Mouse (Mus musculus): ENCODE results near the gene Nhsl1. TPM values are rescaled to one million over a fixed set of nuclear protein-coding genes. Genes with fewer than 3 reads are reported as not detected.
"Not testable (repeated sequence)": the region's sequence is repeated elsewhere in the genome, so short reads cannot be mapped to it uniquely, and the experiment has no call there.

The Nhsl1 gene
- polyA plus RNA-seq, 1 experiment from 2014 or later, result not detected

DNA sequence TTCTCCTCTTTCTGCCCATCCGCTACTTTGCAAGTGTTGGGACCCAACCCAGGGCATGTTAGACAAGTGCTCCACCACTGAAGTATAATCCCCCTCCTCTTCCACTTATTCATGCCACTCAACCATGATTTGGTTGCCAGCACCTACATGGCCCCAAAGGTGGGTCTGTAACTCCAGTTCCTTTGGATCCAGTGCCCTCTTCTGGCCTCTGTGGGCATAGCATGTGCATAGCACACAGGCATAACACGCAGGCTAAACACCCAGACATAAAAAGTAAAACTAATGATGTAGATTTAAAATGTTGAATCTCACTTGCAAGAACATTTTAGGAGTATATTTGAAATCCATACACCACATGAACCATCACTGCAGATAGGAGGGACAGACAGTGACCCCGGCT is 110.7 kb downstream of the Nhsl1 start:
- Histone ChIP-seq H3K79me2 (ENCODE audit: inconsistent target) (no peaks in the 10 kb centered on the region), H3K36me3 (ENCODE audit: inconsistent target) (no peaks in the 10 kb centered on the region), H3K27ac (no peak overlapping the region), H3K4me3 (ENCODE audit: inconsistent target) (no peak overlapping the region)
- 100% methylated on average over 3 of the region's 3 CpGs for WGBS (ENCODE audit: missing documents)

DNA sequence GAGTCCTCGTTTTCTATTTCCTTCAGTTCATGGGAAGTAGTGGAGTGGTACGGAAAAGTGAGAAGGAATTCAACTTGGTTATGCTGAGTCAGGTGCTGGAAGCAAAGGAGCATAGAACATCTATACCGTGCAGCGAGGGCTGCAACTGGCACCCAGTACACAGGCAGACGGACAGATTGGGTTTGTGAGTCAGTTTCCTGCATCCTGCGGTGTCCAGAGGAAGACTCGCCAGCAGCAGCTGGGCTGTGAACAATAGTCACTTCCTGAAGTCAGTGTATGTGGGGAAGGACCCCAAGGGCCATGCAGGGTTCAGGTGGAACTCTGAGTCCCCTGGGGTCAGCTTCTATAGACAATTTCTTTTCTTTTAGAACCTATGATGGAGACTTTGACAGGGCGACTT is 111.4 kb downstream of the Nhsl1 start:
- Histone ChIP-seq H3K79me2 (ENCODE audit: inconsistent target) (no peaks in the 10 kb centered on the region), H3K4me3 (ENCODE audit: inconsistent target) (no peak overlapping the region), H3K36me3 (ENCODE audit: inconsistent target) (no peaks in the 10 kb centered on the region), H3K27ac (no peak overlapping the region)
- WGBS (ENCODE audit: missing documents), result 14% methylated on average over 8 of the region's 8 CpGs

DNA sequence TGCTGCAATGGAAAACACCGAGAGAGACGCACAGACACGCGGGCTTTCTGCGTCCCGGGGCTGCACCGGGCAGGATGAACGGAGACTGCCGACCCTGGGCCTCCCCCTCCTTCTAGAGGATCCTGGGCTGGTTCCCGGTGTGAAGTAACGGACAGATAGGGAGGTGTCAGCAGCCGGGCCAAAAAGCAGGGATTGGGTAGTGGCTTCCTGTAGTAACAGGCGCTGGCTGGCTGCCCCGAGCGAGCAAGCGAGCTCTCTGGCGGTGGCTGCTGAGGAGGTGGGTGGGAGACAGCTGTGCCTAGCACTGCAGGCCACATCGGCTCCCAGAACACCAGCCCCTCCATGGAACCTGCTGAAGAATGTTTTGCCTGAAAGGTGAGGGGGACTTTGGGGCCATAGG is 112.2 kb downstream of the Nhsl1 start:
- 6% methylated on average over 18 of the region's 18 CpGs for WGBS (ENCODE audit: missing documents)
- Histone ChIP-seq H3K36me3 (ENCODE audit: inconsistent target) (no peaks in the 10 kb centered on the region), H3K27ac (no peak overlapping the region), H3K79me2 (ENCODE audit: inconsistent target) (no peaks in the 10 kb centered on the region), H3K4me3 (ENCODE audit: inconsistent target) (peak overlapping the region; percentile 12; the same call in 1 of the 2 replicates)

DNA sequence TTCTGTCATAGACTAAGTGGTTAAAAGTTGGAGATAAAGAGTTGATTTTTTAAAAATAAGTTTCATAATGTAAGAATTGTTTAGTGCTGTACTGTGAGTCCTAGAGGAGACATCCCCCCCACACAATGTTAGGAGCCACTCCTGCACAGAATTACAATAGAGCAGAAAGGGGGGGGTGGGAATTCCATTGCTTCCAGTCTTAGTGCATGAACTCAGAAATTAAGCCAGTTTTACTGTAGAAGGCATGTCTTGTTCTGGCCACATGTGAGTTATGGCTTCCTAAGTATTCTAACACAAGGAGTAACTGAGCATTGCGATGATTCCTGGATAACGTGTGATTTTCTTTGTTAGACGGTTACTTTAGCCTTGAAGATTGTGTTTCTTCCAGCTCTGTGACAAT is 112.8 kb downstream of the Nhsl1 start:
- no peaks in the 10 kb centered on the region for H3K79me2 ChIP-seq (ENCODE audit: inconsistent target)
- H3K27ac ChIP-seq, result no peak overlapping the region
- 93% methylated on average over 3 of the region's 3 CpGs for WGBS (ENCODE audit: missing documents)
- H3K4me3 ChIP-seq (ENCODE audit: inconsistent target), result no peak overlapping the region
- no peaks in the 10 kb centered on the region for H3K36me3 ChIP-seq (ENCODE audit: inconsistent target)

DNA sequence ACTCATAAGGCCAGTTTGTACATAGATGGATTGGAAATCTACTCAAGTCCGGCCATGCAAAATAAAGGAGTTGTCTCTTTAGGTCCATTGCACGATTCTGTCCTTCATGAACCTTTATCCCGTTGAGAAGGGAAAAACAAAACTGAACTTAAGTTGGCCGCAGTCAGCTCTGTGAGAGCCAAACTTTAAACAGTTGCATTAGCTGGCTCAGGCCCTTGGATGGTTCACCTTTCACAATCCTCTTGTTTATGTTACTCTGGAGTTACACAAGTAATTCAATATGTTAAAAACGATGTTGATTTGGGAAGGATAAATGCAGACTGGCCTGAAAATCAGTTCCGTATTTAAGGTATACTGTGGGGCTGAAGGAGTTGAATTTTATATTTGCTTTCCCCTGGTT is 116.7 kb downstream of the Nhsl1 start:
- H3K36me3 ChIP-seq (ENCODE audit: inconsistent target), result no peaks in the 10 kb centered on the region
- WGBS (ENCODE audit: missing documents), result 97% methylated on average over 6 of the region's 6 CpGs
- H3K4me3 ChIP-seq (ENCODE audit: inconsistent target), result no peak overlapping the region
- H3K27ac ChIP-seq, result no peak overlapping the region
- H3K79me2 ChIP-seq (ENCODE audit: inconsistent target), result no peaks in the 10 kb centered on the region

DNA sequence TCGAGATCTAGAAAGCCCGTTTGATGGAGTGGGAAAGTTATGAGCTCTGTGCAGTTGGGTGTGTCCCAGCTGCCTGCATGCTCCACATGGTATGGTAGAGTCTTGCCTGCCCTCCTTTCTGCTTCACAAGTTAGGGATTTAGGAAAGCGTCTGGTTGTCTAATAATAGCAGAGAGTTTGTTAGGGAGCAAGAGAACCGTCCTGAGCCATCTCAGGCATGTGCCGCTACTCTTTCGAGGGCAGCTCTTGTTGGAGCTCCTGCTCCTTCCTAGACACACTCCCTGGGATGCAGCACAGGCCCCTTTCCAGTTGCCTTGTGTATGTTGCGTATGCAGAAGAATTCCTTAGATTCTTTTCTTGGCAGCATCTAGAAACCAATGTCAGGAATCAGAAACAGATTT is 117.2 kb downstream of the Nhsl1 start:
- H3K4me3 ChIP-seq (ENCODE audit: inconsistent target), result no peak overlapping the region
- no peaks in the 10 kb centered on the region for H3K79me2 ChIP-seq (ENCODE audit: inconsistent target)
- no peaks in the 10 kb centered on the region for H3K36me3 ChIP-seq (ENCODE audit: inconsistent target)
- WGBS (ENCODE audit: missing documents), result 95% methylated on average over 7 of the region's 7 CpGs
- H3K27ac ChIP-seq, result no peak overlapping the region

DNA sequence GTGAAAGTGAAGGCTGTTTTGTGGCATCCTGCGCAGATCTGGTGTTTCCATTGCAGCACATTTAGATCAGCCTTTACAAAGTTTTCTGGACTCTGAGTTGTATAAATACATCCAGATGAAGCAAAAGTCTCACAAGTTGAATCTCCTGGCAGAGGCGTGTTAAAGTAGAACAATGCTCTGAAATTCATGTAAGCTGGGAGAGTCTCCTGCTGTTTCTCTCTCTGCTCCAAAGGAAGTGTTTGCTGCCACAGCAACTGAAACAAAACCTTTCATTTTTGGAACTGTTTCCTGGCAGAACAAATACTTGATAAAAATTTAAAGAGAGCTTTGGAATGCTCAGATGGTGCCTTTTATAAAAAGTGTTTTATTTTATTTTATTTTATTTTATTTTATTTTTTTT is 118.8 kb downstream of the Nhsl1 start:
- no peak overlapping the region for H3K27ac ChIP-seq
- WGBS (ENCODE audit: missing documents), result 90% methylated on average over 2 of the region's 2 CpGs
- H3K79me2 ChIP-seq (ENCODE audit: inconsistent target), result no peaks in the 10 kb centered on the region
- no peaks in the 10 kb centered on the region for H3K36me3 ChIP-seq (ENCODE audit: inconsistent target)
- H3K4me3 ChIP-seq (ENCODE audit: inconsistent target), result no peak overlapping the region

DNA sequence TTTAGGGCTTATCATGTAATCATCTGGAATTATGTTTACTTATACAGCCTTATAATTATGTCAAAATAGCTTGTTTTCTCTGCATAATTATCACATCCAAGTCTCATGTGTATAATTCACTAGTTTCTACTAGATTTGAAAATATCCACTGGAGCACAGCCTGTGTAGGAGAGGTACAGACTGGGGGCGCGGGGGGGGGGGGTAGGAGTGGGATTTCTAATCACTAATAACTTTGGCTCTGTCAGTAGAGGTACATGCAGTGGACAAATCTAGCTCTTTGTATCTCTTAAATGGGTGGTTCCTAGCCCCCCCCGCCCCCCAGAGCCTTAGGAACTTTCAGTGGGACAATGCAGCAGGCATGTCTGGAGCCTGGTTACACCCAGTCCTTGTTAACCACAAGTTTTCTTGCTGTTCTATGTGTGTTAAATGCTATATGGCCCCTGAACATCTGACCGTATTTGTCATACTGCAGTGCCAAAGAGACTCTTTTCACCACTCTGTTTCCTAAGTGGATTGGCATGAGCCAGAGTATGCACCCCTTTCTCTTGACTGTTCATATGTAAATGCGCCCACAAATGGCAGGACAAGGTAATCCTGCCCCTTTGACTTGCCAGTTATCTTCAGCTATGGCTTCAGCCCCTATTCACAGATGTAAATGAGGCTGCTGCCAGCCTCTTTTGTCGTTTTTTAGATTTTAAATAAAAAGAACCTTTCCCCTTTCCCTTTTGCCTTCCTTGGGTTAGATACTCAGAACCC is 127.0 kb downstream of the Nhsl1 start:
- 87% methylated on average over 6 of the region's 6 CpGs for WGBS (ENCODE audit: missing documents)
- Histone ChIP-seq H3K79me2 (ENCODE audit: inconsistent target) (no peaks in the 10 kb centered on the region), H3K36me3 (ENCODE audit: inconsistent target) (no peaks in the 10 kb centered on the region), H3K4me3 (ENCODE audit: inconsistent target) (no peak overlapping the region), H3K27ac (no peak overlapping the region)

DNA sequence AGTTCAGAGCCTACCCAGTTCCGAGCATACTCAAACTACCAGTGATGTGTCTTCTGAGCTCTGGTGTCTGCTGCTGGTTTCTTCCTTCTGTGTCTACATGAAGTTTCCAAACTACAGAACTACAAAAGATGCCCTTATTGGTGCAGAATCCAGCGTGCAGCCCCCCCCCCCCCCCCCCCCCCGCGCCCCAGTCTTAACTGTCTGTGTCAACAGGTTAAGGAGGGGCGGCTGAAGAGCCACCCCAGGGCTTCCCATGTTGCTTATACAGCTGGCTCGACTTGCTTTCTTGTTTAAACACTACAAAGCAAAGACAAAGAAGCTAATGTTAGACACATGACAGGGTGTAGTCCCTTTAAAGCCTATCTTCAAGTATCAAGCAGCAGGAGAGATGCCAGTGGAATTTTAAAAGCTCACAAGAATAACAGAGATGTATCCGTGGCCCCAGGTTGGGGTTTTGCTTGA is 127.6 kb downstream of the Nhsl1 start:
- 70% methylated on average over 6 of the region's 7 CpGs for WGBS (ENCODE audit: missing documents)
- Histone ChIP-seq H3K4me3 (ENCODE audit: inconsistent target) (no peak overlapping the region), H3K27ac (no peak overlapping the region), H3K79me2 (ENCODE audit: inconsistent target) (no peaks in the 10 kb centered on the region), H3K36me3 (ENCODE audit: inconsistent target) (no peaks in the 10 kb centered on the region)

DNA sequence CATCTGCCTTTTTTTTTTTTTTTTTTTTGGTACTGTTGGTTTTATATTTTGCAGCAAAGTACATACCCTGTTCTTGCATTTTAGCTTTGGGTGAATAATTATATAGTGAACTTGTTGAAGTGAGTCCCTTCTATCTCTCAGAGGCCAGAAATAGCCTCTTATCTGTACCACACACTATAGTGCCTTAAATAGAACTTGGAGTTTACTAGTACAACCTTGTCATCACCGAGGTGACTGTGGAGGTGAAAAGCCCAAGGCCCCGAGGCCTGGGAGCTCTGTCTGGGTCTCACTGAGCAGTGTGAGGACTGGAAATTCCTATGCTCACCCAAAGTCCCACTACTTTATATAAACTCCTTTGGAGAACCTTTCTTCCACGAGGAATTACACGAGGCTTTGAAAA is 128.5 kb downstream of the Nhsl1 start:
- Histone ChIP-seq H3K79me2 (ENCODE audit: inconsistent target) (no peaks in the 10 kb centered on the region), H3K4me3 (ENCODE audit: inconsistent target) (no peak overlapping the region), H3K27ac (no peak overlapping the region), H3K36me3 (ENCODE audit: inconsistent target) (no peaks in the 10 kb centered on the region)
- WGBS (ENCODE audit: missing documents), result 88% methylated on average over 4 of the region's 4 CpGs

DNA sequence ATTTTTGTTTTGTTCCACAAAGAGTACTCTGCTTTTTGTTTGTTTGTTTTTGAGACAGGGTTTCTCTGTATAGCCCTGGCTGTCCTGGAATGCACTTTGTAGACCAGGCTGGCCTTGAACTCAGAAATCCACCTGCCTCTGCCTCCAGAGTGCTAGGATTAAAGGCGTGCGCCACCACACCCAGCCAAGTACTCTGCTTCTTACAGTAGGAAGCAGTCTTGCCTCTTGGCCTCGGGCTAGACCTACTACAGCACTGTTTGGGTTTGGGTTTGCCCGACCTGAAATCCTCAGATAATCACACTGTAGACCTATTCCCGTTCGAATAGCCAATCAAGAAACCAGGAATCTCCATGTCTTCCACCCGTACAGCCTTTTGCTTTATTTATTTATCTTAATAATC is 130.1 kb downstream of the Nhsl1 start:
- H3K79me2 ChIP-seq (ENCODE audit: inconsistent target); H3K36me3 ChIP-seq (ENCODE audit: inconsistent target); H3K27ac ChIP-seq; H3K4me3 ChIP-seq (ENCODE audit: inconsistent target): not testable (repeated sequence)
- 95% methylated on average over 7 of the region's 7 CpGs for WGBS (ENCODE audit: missing documents)

DNA sequence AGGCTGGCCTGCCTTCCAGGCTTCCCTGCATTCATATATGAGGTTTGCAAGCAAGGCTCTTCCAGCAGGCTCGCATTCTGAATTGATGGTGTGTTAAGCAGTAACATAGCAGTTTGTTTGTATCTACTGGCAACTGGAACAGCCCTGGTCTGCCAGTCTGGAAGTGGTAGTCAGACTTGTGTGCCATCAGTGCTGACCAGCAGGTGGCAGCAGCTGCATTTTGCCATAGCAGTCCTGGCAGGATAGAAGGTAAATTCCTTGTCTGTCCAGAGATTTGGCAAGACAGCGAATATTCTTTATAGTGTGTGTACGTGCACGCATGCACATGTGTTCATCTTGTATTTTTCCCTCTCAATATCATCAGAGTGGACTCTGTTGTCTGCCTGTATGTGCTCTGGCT is 134.6 kb downstream of the Nhsl1 start:
- no peak overlapping the region for H3K27ac ChIP-seq
- H3K36me3 ChIP-seq (ENCODE audit: inconsistent target), result no peaks in the 10 kb centered on the region
- no peak overlapping the region for H3K4me3 ChIP-seq (ENCODE audit: inconsistent target)
- H3K79me2 ChIP-seq (ENCODE audit: inconsistent target), result no peaks in the 10 kb centered on the region
- 29% methylated on average over 4 of the region's 4 CpGs for WGBS (ENCODE audit: missing documents)

DNA sequence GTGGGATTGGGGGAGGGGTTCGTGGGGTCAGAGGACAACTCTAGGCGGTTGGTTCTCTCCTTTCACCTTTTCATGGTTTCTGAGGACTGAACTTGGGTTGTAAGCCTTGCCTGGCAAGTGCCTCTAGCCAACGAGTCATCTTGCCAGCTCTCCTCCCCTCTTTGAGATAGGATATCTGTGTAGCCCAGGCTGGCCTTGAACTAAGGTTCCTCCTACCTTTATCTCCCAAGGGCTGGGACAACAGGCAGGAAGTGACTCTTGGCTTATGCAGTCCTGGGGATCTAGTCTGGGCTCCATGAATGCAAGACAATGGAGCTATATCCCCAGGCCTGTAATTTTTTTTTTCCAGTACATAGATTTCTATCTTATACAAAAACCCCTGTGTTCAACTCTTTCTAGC is 135.4 kb downstream of the Nhsl1 start:
- no peak overlapping the region for H3K27ac ChIP-seq
- WGBS (ENCODE audit: missing documents), result 72% methylated on average over 3 of the region's 3 CpGs
- no peak overlapping the region for H3K4me3 ChIP-seq (ENCODE audit: inconsistent target)
- H3K79me2 ChIP-seq (ENCODE audit: inconsistent target), result no peaks in the 10 kb centered on the region
- H3K36me3 ChIP-seq (ENCODE audit: inconsistent target), result no peaks in the 10 kb centered on the region

DNA sequence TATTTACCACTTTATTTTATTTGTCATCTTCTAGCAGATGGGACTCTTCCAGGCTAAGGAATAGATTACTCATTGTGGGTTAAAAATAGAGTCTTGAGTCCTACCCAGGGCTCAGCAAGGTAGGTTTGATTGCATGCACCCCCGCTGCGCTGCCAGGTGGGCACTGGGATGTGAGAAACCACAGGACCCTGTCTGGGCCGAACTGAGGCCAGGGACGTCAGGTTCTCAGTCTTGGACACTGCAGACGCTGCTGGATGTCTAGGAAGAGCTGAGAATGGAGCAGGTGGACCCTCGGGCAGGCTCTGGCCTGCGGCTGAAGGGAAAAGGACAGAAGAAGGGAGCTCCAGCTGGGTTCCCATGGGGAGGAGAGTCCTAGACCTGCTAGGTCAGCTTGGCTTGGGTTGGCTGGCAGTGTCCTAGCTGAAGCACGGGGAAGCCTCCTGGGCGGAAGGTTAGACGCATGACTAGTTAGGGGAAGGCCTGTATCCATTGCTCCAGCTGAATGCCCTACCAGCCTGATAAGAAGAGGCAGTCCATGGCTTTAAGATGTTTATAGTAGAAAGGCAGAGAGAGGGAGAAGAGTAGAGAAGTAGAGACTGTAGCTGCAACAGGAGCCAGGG is 136.6 kb downstream of the Nhsl1 start:
- Histone ChIP-seq H3K27ac (no peak overlapping the region), H3K79me2 (ENCODE audit: inconsistent target) (no peaks in the 10 kb centered on the region), H3K4me3 (ENCODE audit: inconsistent target) (no peak overlapping the region), H3K36me3 (ENCODE audit: inconsistent target) (no peaks in the 10 kb centered on the region)
- 96% methylated on average over 10 of the region's 10 CpGs for WGBS (ENCODE audit: missing documents)

DNA sequence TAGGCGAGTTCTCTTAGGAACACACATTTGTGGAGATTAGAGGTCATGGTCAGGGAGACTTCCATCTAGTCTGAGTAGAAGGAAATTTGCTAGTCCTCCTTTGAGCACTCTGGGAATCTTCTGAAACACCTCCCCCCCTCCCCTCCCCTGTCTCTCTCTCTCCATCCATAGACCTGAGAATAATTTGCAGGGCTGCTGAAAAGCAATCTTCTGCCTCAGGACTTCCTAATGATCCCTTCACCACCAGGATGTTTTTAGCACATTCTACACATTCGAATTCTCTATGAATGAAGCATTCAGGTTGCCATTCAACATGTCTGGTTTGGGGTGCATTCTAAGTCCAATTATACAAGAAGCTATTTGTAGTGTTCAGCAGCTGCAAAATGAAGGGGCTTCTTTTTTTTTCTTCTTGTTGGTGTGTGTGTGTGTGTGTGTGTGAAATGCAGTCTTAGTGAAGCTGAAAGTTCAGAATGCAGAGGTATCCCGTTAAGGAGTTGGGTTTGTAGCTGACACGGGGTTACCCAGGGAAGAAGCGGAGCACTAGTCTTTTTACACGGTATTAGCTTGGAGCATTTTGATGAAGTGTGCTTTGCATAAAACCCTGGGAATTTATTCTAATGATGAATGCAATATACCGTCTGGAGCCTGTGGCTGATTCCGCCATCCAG is 139.2 kb downstream of the Nhsl1 start:
- WGBS (ENCODE audit: missing documents), result 94% methylated on average over 8 of the region's 8 CpGs
- Histone ChIP-seq H3K36me3 (ENCODE audit: inconsistent target) (no peaks in the 10 kb centered on the region), H3K27ac (no peak overlapping the region), H3K79me2 (ENCODE audit: inconsistent target) (no peaks in the 10 kb centered on the region), H3K4me3 (ENCODE audit: inconsistent target) (no peak overlapping the region)
